Mouse (Mus musculus) layer of hippocampus, postnatal 36 days (tissue): ENCODE data around the gene Pidd1. TPM values are rescaled to one million over a fixed set of nuclear protein-coding genes. Genes with fewer than 3 reads are reported as not detected.

Experiments used
- DNase-seq, 2 experiments: peaks; one replicate each; pipeline ENCODE4 v3.0.0; 2022
- total RNA-seq, 2 experiments: library from RNA; stranded (reverse); gene quantifications; 2 replicates each; pipeline ENCODE4 v1.2.3; 2021

Gene Pidd1
- total RNA-seq, 2 experiments from 2014 or later, result 0.66 to 1.1 TPM

DNA sequence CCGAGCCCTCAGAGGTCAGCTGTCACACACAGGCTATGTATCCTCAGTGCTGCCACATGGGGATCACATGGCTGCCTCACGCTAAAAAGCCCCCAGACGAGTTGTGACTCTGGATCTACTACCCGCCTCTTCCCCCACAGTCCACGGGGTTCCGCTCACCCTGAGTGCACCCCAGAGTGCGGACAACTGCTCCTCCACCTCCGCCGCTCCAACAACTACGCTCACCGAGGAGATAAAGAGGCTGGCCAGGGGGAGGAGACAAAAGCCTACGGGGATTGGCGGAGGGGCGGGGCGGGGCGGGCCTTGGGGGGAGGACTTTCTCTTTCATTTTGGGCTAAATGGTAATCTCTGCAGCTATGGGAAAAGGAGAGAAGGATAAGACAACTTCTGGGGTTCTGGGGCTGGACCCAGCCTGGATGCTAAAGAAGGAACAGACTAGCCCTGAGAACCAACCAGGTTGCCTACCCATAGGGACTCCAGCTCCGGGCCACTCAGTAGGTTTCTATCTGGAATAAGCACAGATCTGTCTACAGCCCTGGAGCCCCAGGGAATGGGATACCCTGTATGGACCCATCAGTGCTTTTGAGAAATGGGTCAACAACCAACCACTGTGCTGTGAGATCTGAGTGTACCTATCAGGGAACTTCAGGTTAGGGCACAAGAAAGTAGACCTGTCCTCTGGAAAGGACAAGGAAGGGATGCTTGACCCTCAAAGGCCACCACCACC lies 8.5 kb downstream of the Pidd1 start:
- peak; percentile 49 to 60 for DNase-seq

GRCm38 (mm10) chr7:141434464-141434863 lies 9.4 kb downstream of the Pidd1 start:
- peak; percentile 70 to 74 for DNase-seq

DNA sequence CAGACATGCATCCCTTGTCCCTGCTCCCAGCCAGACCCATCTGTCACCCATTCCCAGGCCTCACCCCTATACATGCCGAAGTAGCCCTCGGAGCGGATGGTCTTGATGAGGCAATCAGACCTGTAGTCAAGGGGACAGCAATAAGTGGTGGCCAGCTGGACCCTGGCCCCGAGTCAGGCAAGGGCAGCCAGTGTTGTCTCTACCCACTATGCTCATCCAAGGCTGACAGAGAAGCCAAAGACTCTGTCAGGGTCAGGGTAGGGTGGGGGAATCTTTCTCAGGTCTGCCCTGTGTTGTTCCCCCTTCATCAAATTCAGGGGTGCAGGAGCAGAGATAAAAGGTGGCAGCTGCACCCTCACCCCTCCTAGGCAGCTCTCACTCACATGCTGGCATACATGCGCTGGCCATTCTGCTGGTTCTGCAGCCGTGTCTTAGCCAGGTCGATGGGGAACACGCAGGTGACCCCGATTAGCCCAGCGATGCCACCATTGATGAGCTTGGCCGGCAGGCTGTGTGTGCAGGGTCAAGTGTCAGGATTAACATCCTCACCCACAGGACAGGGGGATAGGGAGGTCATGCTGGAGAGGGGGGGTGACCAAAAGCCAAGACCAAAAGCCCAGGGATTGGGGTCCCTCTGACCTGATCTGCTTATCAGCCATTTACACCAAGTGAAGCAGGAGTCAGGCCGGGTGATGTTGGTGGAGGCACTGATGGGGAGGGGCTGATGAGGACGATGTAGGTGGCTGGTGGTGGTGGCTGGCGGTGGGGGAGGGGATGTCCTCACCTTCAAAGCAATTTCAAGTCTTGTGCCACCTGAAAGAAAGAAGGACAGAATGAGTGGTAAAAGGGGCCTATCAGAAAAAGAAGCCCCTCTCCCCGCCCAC lies 10.1 kb downstream of the Pidd1 start:
- no peak for DNase-seq

- DNase-seq, result peak in 1 of 2 experiments; percentile 27
Measured at GRCm38 (mm10) chr7:141432741-141433516, 10.9 kb downstream of the Pidd1 start.

DNA sequence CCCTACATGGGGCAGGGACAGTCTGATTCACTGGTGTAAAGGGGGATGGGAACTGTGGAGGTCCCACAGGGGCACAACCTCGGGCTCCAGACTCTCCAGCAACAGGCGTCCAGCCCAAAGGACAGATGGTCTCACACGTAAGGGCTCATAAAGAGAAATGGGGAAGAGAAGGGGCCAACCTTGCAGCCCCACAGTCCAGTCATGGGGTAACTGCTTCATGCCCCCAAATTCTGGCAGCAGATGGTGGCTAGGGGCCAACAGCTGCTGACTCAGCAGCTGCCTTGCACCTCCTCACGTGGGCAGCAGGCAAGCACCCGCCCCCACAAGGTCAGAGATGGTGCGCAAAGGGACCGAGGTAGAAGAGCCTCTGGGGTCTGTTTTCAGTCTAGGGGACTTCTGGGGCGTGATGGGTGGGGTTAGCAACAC lies 11.6 kb downstream of the Pidd1 start:
- no peak for DNase-seq

DNA sequence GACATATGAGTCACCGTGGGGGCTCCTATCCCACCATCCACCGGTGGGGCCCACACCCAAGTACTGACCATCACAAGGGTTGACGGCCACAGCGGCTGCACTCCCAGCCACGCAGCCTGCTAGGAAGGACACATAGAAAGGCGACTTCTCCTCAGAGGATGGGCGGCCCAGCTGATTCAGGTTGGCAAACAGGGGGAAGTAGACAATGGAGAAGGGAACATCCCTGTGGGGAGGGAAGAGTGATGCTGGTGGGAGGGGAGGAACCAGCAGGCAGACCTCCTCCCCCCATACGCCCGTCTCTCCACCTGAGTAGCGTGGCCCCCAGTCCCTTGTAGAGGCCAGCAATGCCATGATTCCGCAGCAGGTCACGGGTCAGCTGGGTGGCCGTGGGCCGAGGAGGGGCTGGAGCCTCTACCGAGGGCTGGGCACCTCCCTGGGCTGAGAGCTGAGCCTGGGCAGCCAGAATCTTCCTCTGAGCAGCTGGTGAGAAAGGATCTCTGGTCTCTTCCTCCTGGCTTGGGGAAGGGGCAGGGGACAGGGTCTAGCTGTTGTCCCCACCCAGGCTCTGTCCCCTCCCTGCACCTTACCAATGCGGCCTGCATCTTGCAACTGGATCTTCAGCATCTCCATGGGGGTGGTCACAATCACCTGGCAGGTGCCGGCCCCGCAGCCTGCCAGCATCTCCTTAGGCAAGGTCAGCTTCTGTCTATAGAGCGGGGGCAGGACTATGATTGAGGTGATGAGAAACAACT lies 12.2 kb downstream of the Pidd1 start:
- no peak for DNase-seq

DNA sequence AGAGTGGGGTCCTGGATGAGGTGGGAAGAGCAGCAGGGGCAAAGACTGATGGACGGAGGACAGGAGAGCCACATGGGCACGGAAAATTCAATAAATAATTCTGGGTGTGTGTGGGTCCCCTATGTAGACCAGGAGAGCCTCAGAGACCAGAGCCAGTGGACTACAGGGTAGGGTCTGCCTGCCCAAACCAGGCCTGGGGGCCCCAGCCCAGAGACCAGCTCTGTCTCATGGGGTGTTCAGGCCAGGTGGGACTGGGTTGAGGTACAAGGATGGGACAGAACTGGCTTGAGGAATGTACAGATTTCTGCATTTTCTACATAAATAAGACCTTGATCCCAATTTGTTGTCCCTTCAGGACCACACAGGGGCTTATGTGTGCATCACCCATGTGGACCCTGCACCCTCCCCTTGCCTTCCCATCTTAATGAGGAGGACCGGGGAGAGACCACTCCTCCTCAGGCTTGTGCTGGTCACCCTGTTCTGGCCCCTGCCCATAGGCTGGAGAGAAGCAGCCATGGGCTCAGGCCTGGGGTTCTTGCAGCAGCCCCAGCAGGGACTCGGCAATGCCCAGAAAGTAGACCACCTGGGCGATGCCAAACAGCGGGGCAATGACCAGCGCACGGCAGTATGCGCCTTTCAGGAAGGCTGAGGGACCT lies 13.1 kb downstream of the Pidd1 start:
- DNase-seq, result no peak

DNA sequence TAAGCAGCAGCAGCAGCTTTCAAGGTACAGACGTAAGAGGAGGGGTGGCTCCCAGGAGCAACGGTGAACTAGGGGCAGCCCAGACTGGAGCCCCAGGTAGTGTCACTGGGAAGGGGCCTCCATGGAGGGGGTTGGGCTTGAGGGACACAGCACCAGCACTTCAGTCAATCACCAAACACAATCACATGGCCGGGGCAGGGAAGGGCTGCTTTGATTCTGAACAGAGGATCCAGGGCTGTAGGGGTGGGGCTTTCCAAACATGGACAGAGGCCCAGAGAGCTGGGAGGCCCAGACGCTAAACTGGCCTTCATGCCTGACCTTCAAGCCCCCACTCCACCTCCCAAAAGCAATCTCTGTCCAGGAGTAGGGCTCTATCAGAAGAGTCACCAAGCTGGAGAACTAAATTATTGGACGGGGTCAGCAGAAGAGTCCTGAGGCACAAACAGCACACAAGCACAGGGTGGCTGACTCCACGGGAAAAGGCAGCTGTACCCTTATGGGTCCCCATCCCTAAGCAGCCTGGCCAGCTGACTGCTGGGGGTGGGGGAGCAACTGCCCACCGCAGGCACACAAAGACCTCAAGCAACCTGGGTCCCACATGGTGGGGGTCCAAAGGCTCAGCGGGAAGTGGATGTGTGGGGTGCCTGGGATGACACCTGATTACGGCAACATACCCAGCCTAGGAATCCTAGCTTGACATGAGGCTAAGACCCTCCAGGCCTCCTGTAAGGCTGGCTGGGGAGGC lies 13.8 kb downstream of the Pidd1 start:
- DNase-seq, result no peak

DNA sequence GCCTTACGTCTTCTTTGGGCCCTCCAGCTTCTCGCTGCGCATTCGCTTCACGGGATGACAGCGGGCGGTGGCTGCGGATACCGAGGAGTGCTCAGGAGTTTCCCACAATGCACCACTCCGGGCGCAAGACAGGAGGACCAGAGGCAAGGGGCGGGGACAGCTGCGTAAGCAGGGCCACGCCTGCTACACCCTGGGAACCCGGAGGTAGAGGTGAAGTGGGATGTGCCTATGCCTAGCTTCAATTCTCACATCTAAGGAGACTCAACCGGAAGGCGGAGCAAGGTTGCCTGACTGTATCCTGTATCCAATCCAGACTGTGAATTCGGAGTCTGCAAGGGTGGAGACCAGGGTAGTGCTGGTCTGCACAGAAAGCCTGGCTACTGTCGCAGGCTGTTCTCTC lies 14.5 kb downstream of the Pidd1 start, which contains the start of gene Cend1:
Cend1 (minus strand) TSS at position 182 of the 400 bp plus-strand sequence.
- peak; percentile 87 to 90 for DNase-seq

DNA sequence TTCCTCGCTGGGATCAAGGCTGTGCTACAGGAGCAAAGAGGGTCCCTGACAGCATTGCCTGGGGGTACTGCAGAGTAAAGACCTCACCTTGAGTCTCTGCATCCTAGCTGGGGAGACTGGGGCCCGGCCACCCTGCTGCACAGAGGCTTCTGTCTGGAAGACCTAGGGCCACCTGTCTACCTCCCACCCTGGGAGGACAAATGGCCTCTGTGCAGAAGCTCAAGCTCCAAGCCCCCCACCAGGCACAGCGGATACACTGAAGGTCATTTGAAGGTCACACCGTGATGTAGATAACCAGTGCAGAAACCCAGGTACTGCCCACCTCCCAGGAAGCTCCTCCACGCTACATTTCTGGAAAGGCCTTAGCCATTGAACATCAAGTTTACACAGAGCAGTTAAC lies 15.1 kb downstream of the Pidd1 start:
- DNase-seq, result no peak

GRCm38 (mm10) chr7:141426948-141427730 lies 16.7 kb downstream of the Pidd1 start:
- DNase-seq, result no peak

DNA sequence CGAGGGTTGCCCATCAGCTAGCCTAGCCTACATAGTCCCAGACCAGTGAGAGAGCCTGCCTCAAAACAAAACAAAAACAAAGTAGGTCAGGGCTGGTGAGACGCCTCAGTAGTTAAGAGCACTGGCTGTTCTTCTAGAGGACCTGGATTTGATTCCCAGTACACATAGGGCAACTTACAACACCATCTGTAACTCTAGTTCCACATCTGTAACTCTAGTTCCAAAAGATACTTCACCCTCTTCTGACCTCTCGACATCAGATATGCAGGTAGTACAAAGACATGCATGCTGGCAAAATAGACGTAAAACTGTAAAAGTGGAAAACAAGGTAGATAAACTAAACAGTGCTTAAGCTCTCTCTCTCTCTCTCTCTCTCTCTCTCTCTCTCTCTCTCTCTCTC lies 20.0 kb downstream of the Pidd1 start:
- no peak for DNase-seq

DNA sequence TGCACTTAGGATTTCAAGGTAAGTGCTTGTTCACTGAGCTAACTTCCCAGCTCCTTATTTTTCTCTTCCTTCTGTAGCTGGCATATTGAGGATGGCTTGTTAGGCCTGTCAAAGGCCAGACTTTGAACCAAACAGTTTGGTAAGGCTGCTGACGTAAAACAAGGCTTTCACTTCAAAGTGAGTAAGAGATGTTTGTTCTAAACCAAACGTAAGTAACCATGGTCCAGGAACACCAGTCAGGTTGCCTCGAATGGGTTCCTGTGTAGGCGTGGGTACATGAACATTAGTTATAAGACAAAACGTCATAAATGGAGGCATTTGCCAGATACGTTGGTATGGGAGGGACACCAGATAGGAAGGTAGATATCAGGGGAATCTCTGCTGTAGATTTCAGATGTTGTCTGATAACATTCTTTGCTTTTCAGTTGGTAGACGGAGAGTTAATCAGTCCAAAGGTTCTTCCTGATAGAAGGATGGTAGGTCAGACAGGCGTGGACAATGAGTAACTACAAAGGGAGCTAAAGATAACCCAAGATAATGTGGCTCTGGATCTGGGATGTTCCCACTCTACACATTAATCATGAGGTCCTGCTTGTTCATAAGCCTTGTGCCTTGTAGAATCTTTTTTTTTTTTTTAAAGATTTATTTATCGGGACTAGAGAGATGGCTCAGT lies 23.7 kb downstream of the Pidd1 start:
- DNase-seq, result no peak

DNA sequence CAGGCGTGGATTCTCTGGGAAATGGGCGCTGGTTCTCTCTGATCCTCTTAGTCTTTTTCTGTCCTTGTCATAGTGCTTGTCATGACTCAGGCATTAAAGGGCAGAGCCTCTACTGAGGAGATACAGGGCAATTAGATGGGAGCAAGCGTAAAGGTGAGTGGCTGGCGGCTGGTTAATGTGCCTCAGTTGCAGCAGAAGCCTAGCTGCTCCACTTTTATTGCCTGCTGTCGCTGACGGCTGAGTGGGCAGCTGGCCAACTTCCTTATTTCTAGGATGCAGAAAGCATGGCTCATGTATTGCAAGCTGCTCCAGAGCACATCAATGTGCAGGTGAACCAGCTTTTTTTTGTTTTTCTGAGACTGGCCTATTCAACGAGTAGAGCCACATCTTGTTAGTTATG lies 24.9 kb downstream of the Pidd1 start:
- peak; percentile 45 to 58 for DNase-seq

- DNase-seq, result no peak
Measured at GRCm38 (mm10) chr7:141417731-141418681, 25.8 kb downstream of the Pidd1 start.

- DNase-seq, result no peak
Measured at GRCm38 (mm10) chr7:141416144-141416841, 27.5 kb downstream of the Pidd1 start.
